Mouse (Mus musculus) mesoderm, embryonic 11.5 days (tissue): ENCODE measurements at regions not wholly inside any gene's neighbourhood (a gene's known extent, or its start where the extent isn't known, plus 50 kb on each side); places are given as distances from the start of the nearest gene placed in this dataset.
A peak's percentile ranks its signal among the peaks of the same experiment; 100 is the strongest.

Experiments used
- DNase-seq: peaks from one replicate; pipeline ENCODE4 v3.0.0-alpha.2; 2012; ENCODE audit warnings: low read depth, low spot score

- peak; percentile 2 for DNase-seq
Observed at GRCm38 (mm10) chr2:179332872-179333489, 109.2 kb upstream of the Cdh4 start.

GRCm38 (mm10) chr2:179333587-179333986, 108.6 kb upstream of the Cdh4 start:
- DNase-seq = no peak

GRCm38 (mm10) chr2:179336235-179336634, 106.0 kb upstream of the Cdh4 start:
- peak; percentile 32 for DNase-seq

- no peak for DNase-seq
Observed at GRCm38 (mm10) chr2:179352676-179353075, 89.6 kb upstream of the Cdh4 start.

GRCm38 (mm10) chr2:179354866-179355265, 87.4 kb upstream of the Cdh4 start:
- DNase-seq = no peak

- no peak for DNase-seq
Observed at GRCm38 (mm10) chr2:179370882-179371546, 71.2 kb upstream of the Cdh4 start.

GRCm38 (mm10) chr2:179371553-179371952, 70.7 kb upstream of the Cdh4 start:
- DNase-seq = no peak

GRCm38 (mm10) chr2:179379691-179380443, 62.4 kb upstream of the Cdh4 start:
- no peak for DNase-seq

- no peak for DNase-seq
Observed at GRCm38 (mm10) chr2:179380444-179380705, 61.9 kb upstream of the Cdh4 start.

- no peak for DNase-seq
Observed at GRCm38 (mm10) chr2:179381916-179382315, 60.3 kb upstream of the Cdh4 start.

- no peak for DNase-seq
Observed at GRCm38 (mm10) chr2:179382594-179382993, 59.6 kb upstream of the Cdh4 start.

GRCm38 (mm10) chr2:179386871-179387270, 55.4 kb upstream of the Cdh4 start:
- DNase-seq = no peak

GRCm38 (mm10) chr2:179390486-179390885, 51.7 kb upstream of the Cdh4 start:
- no peak for DNase-seq

- DNase-seq = no peak
Observed at GRCm38 (mm10) chr2:179390924-179391461, 51.2 kb upstream of the Cdh4 start.
